Mouse (Mus musculus): Measurements from ENCODE around the gene Ube2z.

DNA sequence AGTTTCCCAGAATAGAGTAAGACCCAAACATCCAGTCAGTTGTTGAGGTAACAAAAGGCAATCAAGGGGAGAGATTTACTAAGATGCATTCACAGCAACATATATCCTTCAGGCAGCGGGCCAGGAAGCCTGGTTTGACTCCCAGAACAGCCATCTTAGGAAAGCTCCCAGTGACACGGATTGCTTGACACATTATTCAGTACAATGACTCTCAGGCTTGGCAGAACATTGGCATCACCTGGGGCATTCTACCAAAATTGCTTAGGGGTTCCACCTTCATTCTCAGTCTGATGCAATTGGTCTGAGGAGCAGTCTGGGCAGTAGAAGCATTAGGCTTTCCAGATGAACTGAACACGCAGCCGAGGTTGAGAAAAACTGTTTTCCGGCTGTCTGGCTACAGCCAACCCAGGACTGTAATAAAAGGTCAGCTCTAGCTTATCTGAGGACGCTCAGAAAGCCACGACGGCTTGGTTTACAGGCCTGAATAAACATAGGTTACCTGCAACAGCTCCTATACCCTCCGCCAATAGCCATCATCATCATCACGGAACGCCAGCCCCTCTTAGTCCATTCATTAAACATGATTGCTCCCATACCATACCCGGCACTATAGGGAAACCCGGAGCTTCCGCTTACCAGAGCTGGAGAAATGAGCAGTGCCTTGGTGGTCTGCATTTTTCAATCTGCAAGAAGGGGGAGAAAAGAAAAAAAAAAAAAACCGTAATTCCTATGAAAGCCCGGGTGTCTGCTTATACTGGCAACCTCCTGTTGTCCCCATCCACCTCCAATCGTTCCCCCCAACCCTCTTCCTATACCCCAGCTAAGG is 9.4 kb upstream of the Ube2z start:
- TF ChIP-seq CTCF (conservative IDR thresholded peaks at IDR 0.05; ENCODE audit: low read length): no peak
- no peak for TF ChIP-seq NANOG (IDR thresholded peaks at IDR 0.05; ENCODE audit: borderline replicate concordance, low read length)
- TF ChIP-seq POU5F1 (IDR thresholded peaks at IDR 0.05; ENCODE audit: borderline replicate concordance, low read length): no peak

All from E14TG2a.4 (cell line).